ENCODE assay signal across 8 mouse cellular contexts in genomic region chr17:70429746-70430451, GRCm38 (mm10).
DNase-seq lines count a peak whose midpoint lies in the region; ATAC-seq and TF ChIP-seq lines count a peak whose summit lies in the region.

No protein-coding gene starts in this region.

- H3K79me2 ChIP-seq in C2C12 (ENCODE audit: control insufficient read depth, insufficient read depth), result no peaks in the 10 kb centered on the region

- H3ac ChIP-seq in C2C12 (ENCODE audit: control insufficient read depth, insufficient read length, low read depth), result no peak overlapping the region

- H3K9me3 ChIP-seq in forebrain, embryonic 10.5 days, result no peaks in the 10 kb centered on the region
- H3K9me3 ChIP-seq in heart, embryonic 16.5 days (replicated peaks; ENCODE audit: control insufficient read depth, low read length), result no peaks in the 10 kb centered on the region
- no peaks in the 10 kb centered on the region for H3K9me3 ChIP-seq in liver, embryonic 12.5 days (replicated peaks)
- no peaks in the 10 kb centered on the region for H3K9me3 ChIP-seq in neural tube, embryonic 14.5 days (ENCODE audit: control insufficient read depth, low read length)

- no peak overlapping the region for H3K4me3 ChIP-seq in C2C12 (ENCODE audit: insufficient read depth, poor library complexity, severe bottlenecking)
- peak overlapping the region; percentile 18; the same call in 1 of the 2 replicates for H3K4me3 ChIP-seq in forebrain, embryonic 10.5 days
- H3K4me3 ChIP-seq in heart, embryonic 16.5 days (ENCODE audit: low read length), result no peak overlapping the region
- no peak overlapping the region for H3K4me3 ChIP-seq in liver, embryonic 12.5 days
- H3K4me3 ChIP-seq in neural tube, embryonic 14.5 days (ENCODE audit: low read depth, low read length), result no peak overlapping the region

- H3K79me3 ChIP-seq in C2C12 (ENCODE audit: low read depth), result no peaks in the 10 kb centered on the region

- TF ChIP-seq CTCF in C2C12 (IDR thresholded peaks at IDR 0.05; ENCODE audit: control insufficient read depth, insufficient read depth, insufficient read length), result peak; percentile 82
- TF ChIP-seq CTCF in brain, embryonic 14.5 days (IDR thresholded peaks at IDR 0.05; ENCODE audit: borderline replicate concordance, extremely low read depth, insufficient read depth, insufficient read length), result peak; percentile 90

- no peak for ATAC-seq in heart, embryonic 16.5 days (replicated peaks; ENCODE audit: extremely low read depth, insufficient read depth, low FRiP score)
- ATAC-seq in liver, embryonic 12.5 days, result no peak
- ATAC-seq in neural tube, embryonic 14.5 days (ENCODE audit: low read depth), result peak; percentile 88

- TF ChIP-seq POLR2A in brain, embryonic 14.5 days (IDR thresholded peaks at IDR 0.05; ENCODE audit: borderline replicate concordance, extremely low read depth, insufficient read depth, insufficient read length, poor library complexity, severe bottlenecking), result no peak

- 0 out of 2 replicates have a peak overlapping the region, but pooled peaks have one; percentile 58 for H3K27ac ChIP-seq in forebrain, embryonic 10.5 days
- H3K27ac ChIP-seq in heart, embryonic 16.5 days (ENCODE audit: low read length), result no peak overlapping the region
- no peak overlapping the region for H3K27ac ChIP-seq in liver, embryonic 12.5 days
- no peak overlapping the region for H3K27ac ChIP-seq in neural tube, embryonic 14.5 days (ENCODE audit: low read depth, low read length)

- H3K36me3 ChIP-seq in C2C12 (ENCODE audit: control insufficient read depth, insufficient read depth), result no peaks in the 10 kb centered on the region
- no peaks in the 10 kb centered on the region for H3K36me3 ChIP-seq in forebrain, embryonic 10.5 days (replicated peaks)
- H3K36me3 ChIP-seq in heart, embryonic 16.5 days (ENCODE audit: control insufficient read depth, insufficient read depth), result no peaks in the 10 kb centered on the region
- no peaks in the 10 kb centered on the region for H3K36me3 ChIP-seq in liver, embryonic 12.5 days
- no peaks in the 10 kb centered on the region for H3K36me3 ChIP-seq in neural tube, embryonic 14.5 days (ENCODE audit: control insufficient read depth, insufficient read depth, low read length)

- H3K27me3 ChIP-seq in C2C12 (ENCODE audit: control insufficient read depth, insufficient read depth, insufficient read length), result no peaks in the 10 kb centered on the region
- no peaks in the 10 kb centered on the region for H3K27me3 ChIP-seq in forebrain, embryonic 10.5 days (ENCODE audit: poor library complexity, severe bottlenecking)
- H3K27me3 ChIP-seq in heart, embryonic 16.5 days (ENCODE audit: control insufficient read depth, insufficient read depth, low read length), result no peaks in the 10 kb centered on the region
- H3K27me3 ChIP-seq in liver, embryonic 12.5 days (replicated peaks), result no peaks in the 10 kb centered on the region
- no peaks in the 10 kb centered on the region for H3K27me3 ChIP-seq in neural tube, embryonic 14.5 days (ENCODE audit: control insufficient read depth, insufficient read depth, low read length)

- 17% methylated on average over 17 of the region's 17 CpGs for WGBS in forebrain, embryonic 10.5 days
- 13% methylated on average over 17 of the region's 17 CpGs for WGBS in heart, embryonic 16.5 days
- WGBS in liver, embryonic 12.5 days (ENCODE audit: insufficient replicate concordance), result 13% methylated on average over 17 of the region's 17 CpGs
- 15% methylated on average over 17 of the region's 17 CpGs for WGBS in neural tube, embryonic 14.5 days

- H3K4me1 ChIP-seq in forebrain, embryonic 10.5 days, result peaks cover 25% of the 10 kb centered on the region
- H3K4me1 ChIP-seq in heart, embryonic 16.5 days (ENCODE audit: control insufficient read depth, insufficient read depth, low read length), result 0 out of 2 replicates have a peak, but pooled peaks cover 2% of the 10 kb centered on the region
- no peaks in the 10 kb centered on the region for H3K4me1 ChIP-seq in liver, embryonic 12.5 days
- no peaks in the 10 kb centered on the region for H3K4me1 ChIP-seq in neural tube, embryonic 14.5 days (ENCODE audit: control insufficient read depth, insufficient read depth, low read length)

- DNase-seq in brain, embryonic 14.5 days (ENCODE audit: low read depth), result peak; percentile 94
- peak; percentile 82 for DNase-seq in forebrain, embryonic 10.5 days (ENCODE audit: extremely low spot score, low spot score)
- peak; percentile 64 to 80 for DNase-seq in kidney, postnatal 25 days
- DNase-seq in thymus, postnatal 0 days (ENCODE audit: low spot score), result peak; percentile 4

- H3K9ac ChIP-seq in heart, embryonic 16.5 days (ENCODE audit: low read length), result no peak overlapping the region
- H3K9ac ChIP-seq in liver, embryonic 12.5 days, result no peak overlapping the region
- H3K9ac ChIP-seq in neural tube, embryonic 14.5 days (replicated peaks; ENCODE audit: low read depth, low read length), result peak overlapping the region; percentile 42; the same call in 1 of the 2 replicates

- H3K4me2 ChIP-seq in heart, embryonic 16.5 days (ENCODE audit: low read depth, low read length), result peak overlapping the region; percentile 50
- H3K4me2 ChIP-seq in liver, embryonic 12.5 days, result peak overlapping the region; percentile 24; the same call in 1 of the 2 replicates
- peak overlapping the region; percentile 46; the same call in 1 of the 2 replicates for H3K4me2 ChIP-seq in neural tube, embryonic 14.5 days (ENCODE audit: low read depth, low read length)

TF ChIP-seq in C2C12, 6 proteins besides CTCF, POLR2A, EP300 and RAD21:
- TF ChIP-seq FOSL1 (IDR thresholded peaks at IDR 0.05; ENCODE audit: insufficient read depth, low read length, poor library complexity, severe bottlenecking) (no peak), MYOG (IDR thresholded peaks at IDR 0.05; ENCODE audit: control insufficient read depth, extremely low read depth, insufficient read length) (no peak), CEBPB (IDR thresholded peaks at IDR 0.05; ENCODE audit: low read depth) (no peak), USF1 (IDR thresholded peaks at IDR 0.05; ENCODE audit: low read depth) (no peak)

Comparison
In these comparisons a context has a peak if more than half of its experiments do, and no peak if none do; other contexts are left out.
1. DNase-seq: peak in every context shown above with its lines; median percentile 94 in brain, embryonic 14.5 days; 82 in forebrain, embryonic 10.5 days; 72 in kidney, postnatal 25 days; 4 in thymus, postnatal 0 days.